Mouse (Mus musculus): ENCODE data around the gene Fam129a.

DNA sequence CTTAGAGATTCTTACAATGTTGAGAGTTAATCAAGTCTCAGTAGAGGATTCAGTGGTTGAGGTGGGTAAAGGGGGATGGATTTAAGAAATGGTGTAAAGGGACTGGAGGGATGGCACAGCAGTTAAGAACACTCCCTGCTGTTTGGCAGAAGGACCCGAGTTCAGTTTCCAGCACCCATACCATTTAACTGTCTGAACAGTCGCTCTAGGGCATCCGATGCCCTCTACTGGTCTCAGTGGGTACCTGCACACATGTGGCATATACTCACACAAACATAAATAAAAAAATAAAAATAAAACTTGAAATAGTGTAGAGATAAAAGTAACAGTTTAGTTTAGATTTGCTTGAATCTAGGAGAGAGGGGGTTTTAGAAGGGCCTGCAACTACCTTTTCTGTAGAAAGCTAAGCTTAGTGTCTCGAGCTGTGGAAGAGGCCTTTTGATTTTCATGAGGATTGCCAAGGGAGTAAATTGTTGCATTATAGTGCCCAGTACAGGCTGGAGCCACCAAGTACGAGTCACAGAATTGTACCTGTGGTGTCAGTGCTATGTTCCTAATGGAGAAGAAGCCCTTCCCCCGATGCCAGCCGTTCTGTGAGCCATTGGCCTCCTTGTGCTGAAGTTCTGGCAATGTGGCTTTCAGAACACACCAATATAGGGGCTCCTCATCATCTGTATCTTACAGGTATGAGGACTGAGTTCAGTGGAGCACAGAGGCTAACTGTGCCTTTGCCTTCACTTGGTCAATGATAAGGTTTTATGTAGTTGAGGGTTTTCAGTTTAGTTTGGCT lies 61.8 kb downstream of the Fam129a start:
- TF ChIP-seq NELFE (IDR thresholded peaks at IDR 0.05; ENCODE audit: low read depth, low read length) (no peak), ZC3H11A (IDR thresholded peaks at IDR 0.05; ENCODE audit: low read depth, low read length) (no peak), CTCF (conservative IDR thresholded peaks at IDR 0.05 in 1 of 2, IDR thresholded peaks at IDR 0.05 in 1 of 2; ENCODE audit: low read depth in 2 of 2, low read length in 2 of 2) (peak in 1 of 2 experiments; percentile 20; a peak in 1 of 4 replicates)

Data from CH12.LX (cell line).